Mouse (Mus musculus) hindbrain, embryonic 14.5 days (tissue): ENCODE results near the gene Whrn. TPM values are rescaled to one million over a fixed set of nuclear protein-coding genes. Genes with fewer than 3 reads are reported as not detected.

Source experiments
- ATAC-seq: fragments of 200-750 bp; cut with Nextera tagmentation; 2 replicates; pipeline ENCODE4 v1.8.0; 2017; ENCODE audit warnings: moderate number of reproducible peaks, mild to moderate bottlenecking, moderate TSS enrichment, moderate library complexity; ENCODE audit not compliant: low FRiP score
- DNase-seq: peaks from one replicate; pipeline ENCODE4 v3.0.0-alpha.2; 2015; ENCODE audit warnings: low spot score
- H3K27ac ChIP-seq: fragments of 300-500 bp; sonication (generic); 2 replicates; pipeline ENCODE4 v1.5.1; 2014; ENCODE audit warnings: mild to moderate bottlenecking, moderate library complexity
- H3K27me3 ChIP-seq: fragments of 300-500 bp; sonication (generic); 2 replicates; pipeline ENCODE4 v1.6.1; 2014; ENCODE audit warnings: mild to moderate bottlenecking, low read length, mixed read lengths; ENCODE audit not compliant: control insufficient read depth, insufficient read depth
- H3K36me3 ChIP-seq: fragments of 300-500 bp; sonication (generic); replicated peaks from 2 replicates; pipeline ENCODE4 v1.6.1; 2014; ENCODE audit not compliant: control insufficient read depth, insufficient read depth
- H3K4me1 ChIP-seq: fragments of 300-500 bp; sonication (generic); replicated peaks from 2 replicates; pipeline ENCODE4 v1.6.1; 2014; ENCODE audit warnings: antibody characterized with exemption, low read length, mixed read lengths; ENCODE audit not compliant: control insufficient read depth, insufficient read depth
- H3K4me2 ChIP-seq: fragments of 300-500 bp; sonication (generic); replicated peaks from 2 replicates; pipeline ENCODE4 v1.6.1; 2014; ENCODE audit warnings: mild to moderate bottlenecking, moderate library complexity
- H3K4me3 ChIP-seq: fragments of 300-500 bp; sonication (generic); replicated peaks from 2 replicates; pipeline ENCODE4 v1.5.1; 2014; ENCODE audit warnings: mild to moderate bottlenecking, low read length
- H3K9ac ChIP-seq: fragments of 300-500 bp; sonication (generic); 2 replicates; pipeline ENCODE4 v1.6.1; 2014
- H3K9me3 ChIP-seq: fragments of 300-500 bp; sonication (generic); 2 replicates; pipeline ENCODE4 v1.6.1; 2016; ENCODE audit warnings: low read length; ENCODE audit not compliant: control insufficient read depth
- WGBS: fragments of 180-500 bp; shearing (Covaris S2); extraction: QIAGEN DNeasy Blood & Tissue Kit; methylation state at CpG from one replicate; pipeline ENCODE4 v1.1.7; 2014; 5-methylcytosine and 5-hydroxymethylcytosine counted together
- polyA plus RNA-seq: library from polyadenylated mRNA; unstranded; fragments of >200 nt; fragmentation: Nextera tagmentation; extraction: Ambion mirVana; gene quantifications from 2 replicates; pipeline ENCODE4 v1.2.1, GENCODE M21; 2014

The Whrn gene
- polyA plus RNA-seq, 1 experiment from 2014 or later, result 5.8 TPM

GRCm38 (mm10) chr4:63498346-63498745, 2.6 kb upstream of the Whrn start:
- Histone ChIP-seq H3K9ac (no peak overlapping the region), H3K27me3 (peaks cover 14% of the 10 kb centered on the region; the same call in 1 of the 2 replicates), H3K9me3 (no peaks in the 10 kb centered on the region), H3K4me3 (no peak overlapping the region), H3K4me2 (no peak overlapping the region), H3K4me1 (peaks cover 11% of the 10 kb centered on the region; the same call in 1 of the 2 replicates), H3K36me3 (no peaks in the 10 kb centered on the region), H3K27ac (0 out of 2 replicates have a peak overlapping the region, but pooled peaks have one; percentile 14)
- 34% methylated on average over 3 of the region's 3 CpGs for WGBS
- DNase-seq (peak; percentile 40), ATAC-seq (no peak)

GRCm38 (mm10) chr4:63496312-63496711, 521 bp upstream of the Whrn start:
- Histone ChIP-seq H3K9ac (peak overlapping the region; percentile 57), H3K27me3 (peaks cover 14% of the 10 kb centered on the region; the same call in 1 of the 2 replicates), H3K9me3 (no peaks in the 10 kb centered on the region), H3K4me3 (peak overlapping the region; percentile 62), H3K4me1 (peaks cover 15% of the 10 kb centered on the region; the same call in 1 of the 2 replicates), H3K36me3 (no peaks in the 10 kb centered on the region), H3K27ac (no peak overlapping the region), H3K4me2 (peak overlapping the region; percentile 71)
- peak; percentile 42; the same call in 1 of the 2 replicates for ATAC-seq
- DNase-seq, result no peak
- 11% methylated on average over 6 of the region's 6 CpGs for WGBS

- Histone ChIP-seq H3K4me1 (peaks cover 20% of the 10 kb centered on the region; the same call in 1 of the 2 replicates), H3K36me3 (no peaks in the 10 kb centered on the region), H3K27me3 (peaks cover 14% of the 10 kb centered on the region; the same call in 1 of the 2 replicates), H3K9ac (peak overlapping the region; percentile 57), H3K4me2 (peak overlapping the region; percentile 71), H3K27ac (peak overlapping the region; percentile 7; the same call in 1 of the 2 replicates), H3K9me3 (no peaks in the 10 kb centered on the region), H3K4me3 (peak overlapping the region; percentile 62)
- WGBS, result under 1% methylated on average over 105 of the region's 107 CpGs
- DNase-seq (peak; percentile 42), ATAC-seq (peak; percentile 44)
These were observed 550 bp downstream of the Whrn start for GRCm38 (mm10) chr4:63494967-63495914.

GRCm38 (mm10) chr4:63494401-63494966, 1.3 kb downstream of the Whrn start:
- 3% methylated on average over 43 of the region's 43 CpGs for WGBS
- peaks cover 22% of the 10 kb centered on the region; the same call in 1 of the 2 replicates for H3K4me1 ChIP-seq
- H3K9ac ChIP-seq, result peak overlapping the region; percentile 57
- ATAC-seq, result no peak
- no peaks in the 10 kb centered on the region for H3K9me3 ChIP-seq
- H3K4me2 ChIP-seq, result peak overlapping the region; percentile 71
- no peak overlapping the region for H3K27ac ChIP-seq
- peak overlapping the region; percentile 62 for H3K4me3 ChIP-seq
- no peak for DNase-seq
- H3K27me3 ChIP-seq, result peaks cover 14% of the 10 kb centered on the region; the same call in 1 of the 2 replicates
- no peaks in the 10 kb centered on the region for H3K36me3 ChIP-seq

GRCm38 (mm10) chr4:63493351-63494121, 2.3 kb downstream of the Whrn start:
- no peaks in the 10 kb centered on the region for H3K9me3 ChIP-seq
- H3K4me2 ChIP-seq, result peak overlapping the region; percentile 71
- H3K9ac ChIP-seq, result no peak overlapping the region
- peak overlapping the region; percentile 62; the same call in 1 of the 2 replicates for H3K4me3 ChIP-seq
- H3K27ac ChIP-seq, result no peak overlapping the region
- H3K4me1 ChIP-seq, result peaks cover 22% of the 10 kb centered on the region; the same call in 1 of the 2 replicates
- 33% methylated on average over 9 of the region's 9 CpGs for WGBS
- DNase-seq (peak; percentile 47), ATAC-seq (no peak)
- H3K27me3 ChIP-seq, result peaks cover 14% of the 10 kb centered on the region; the same call in 1 of the 2 replicates
- H3K36me3 ChIP-seq, result no peaks in the 10 kb centered on the region

GRCm38 (mm10) chr4:63491521-63491920, 4.3 kb downstream of the Whrn start:
- Histone ChIP-seq H3K27me3 (peaks cover 14% of the 10 kb centered on the region; the same call in 1 of the 2 replicates), H3K4me1 (peaks cover 22% of the 10 kb centered on the region; the same call in 1 of the 2 replicates), H3K4me2 (no peak overlapping the region), H3K27ac (no peak overlapping the region), H3K36me3 (no peaks in the 10 kb centered on the region), H3K4me3 (no peak overlapping the region), H3K9me3 (no peaks in the 10 kb centered on the region), H3K9ac (no peak overlapping the region)
- ATAC-seq (no peak), DNase-seq (no peak)
- 83% methylated on average over 6 of the region's 6 CpGs for WGBS

GRCm38 (mm10) chr4:63490146-63490545, 5.6 kb downstream of the Whrn start:
- no peak for ATAC-seq
- Histone ChIP-seq H3K36me3 (no peaks in the 10 kb centered on the region), H3K4me3 (no peak overlapping the region), H3K27ac (peak overlapping the region; percentile 14; the same call in 1 of the 2 replicates), H3K4me1 (peaks cover 18% of the 10 kb centered on the region; the same call in 1 of the 2 replicates), H3K9me3 (no peaks in the 10 kb centered on the region), H3K9ac (no peak overlapping the region), H3K4me2 (no peak overlapping the region), H3K27me3 (peaks cover 10% of the 10 kb centered on the region; the same call in 1 of the 2 replicates)
- WGBS, result 53% methylated on average over 3 of the region's 3 CpGs
- DNase-seq, result no peak

- no peak overlapping the region for H3K4me2 ChIP-seq
- H3K27me3 ChIP-seq, result peaks cover 5% of the 10 kb centered on the region; the same call in 1 of the 2 replicates
- H3K9me3 ChIP-seq, result no peaks in the 10 kb centered on the region
- no peak overlapping the region for H3K27ac ChIP-seq
- WGBS, result 69% methylated on average over 10 of the region's 10 CpGs
- ATAC-seq (no peak), DNase-seq (no peak)
- H3K4me3 ChIP-seq, result no peak overlapping the region
- H3K36me3 ChIP-seq, result no peaks in the 10 kb centered on the region
- peaks cover 17% of the 10 kb centered on the region; the same call in 1 of the 2 replicates for H3K4me1 ChIP-seq
- H3K9ac ChIP-seq, result no peak overlapping the region
These were observed 6.1 kb downstream of the Whrn start for GRCm38 (mm10) chr4:63489676-63490075.
